Mouse (Mus musculus): Measurements from ENCODE around the gene Atp6v0d1. TPM values are rescaled to one million over a fixed set of nuclear protein-coding genes. Genes with fewer than 3 reads are reported as not detected.
A peak's percentile ranks its signal among the peaks of the same experiment; 100 is the strongest.

Gene Atp6v0d1
- total and polyA plus RNA-seq, 3 experiments = 48.8 to 53.6 (median 51.0) TPM

- Histone ChIP-seq H3K4me2 (ENCODE audit: insufficient read depth, low read depth, poor library complexity, severe bottlenecking) (no peak overlapping the region), H3K27ac (ENCODE audit: insufficient read depth, low read depth) (no peak overlapping the region), H3K9ac (ENCODE audit: insufficient read depth, low read depth) (no peak overlapping the region), H3K79me2 (replicated peaks; ENCODE audit: control insufficient read depth, extremely low read depth, insufficient read depth, poor library complexity, severe bottlenecking) (no peaks in the 10 kb centered on the region), H3K36me3 (replicated peaks in 1 of 2; ENCODE audit: control insufficient read depth in 1 of 2, insufficient read depth in 1 of 2, low read length in 1 of 2) (peaks cover 0 to 14% of the 10 kb centered on the region in 2 experiments), H3K4me1 (ENCODE audit: control insufficient read depth in 1 of 2, insufficient read depth in 2 of 2) (0 out of 4 replicates have a peak, but pooled peaks cover 0 to 3% of the 10 kb centered on the region in 2 experiments), H3K27me3 (replicated peaks) (no peaks in the 10 kb centered on the region), H3K4me3 (replicated peaks in 1 of 3; ENCODE audit: low read depth in 2 of 3, low read length in 2 of 3, poor library complexity in 1 of 3) (no peak overlapping the region), H3K9me3 (replicated peaks; ENCODE audit: low read length) (no peaks in the 10 kb centered on the region)
- TF ChIP-seq SIN3A (IDR thresholded peaks at IDR 0.05; ENCODE audit: low read length) (no peak), CHD1 (IDR thresholded peaks at IDR 0.05; ENCODE audit: low read depth, low read length) (no peak), EP300 (IDR thresholded peaks at IDR 0.05; ENCODE audit: low read length) (no peak), MEF2A (IDR thresholded peaks at IDR 0.05; ENCODE audit: borderline replicate concordance, low read depth, low read length) (no peak), JUND (conservative IDR thresholded peaks at IDR 0.05; ENCODE audit: low read depth, low read length) (no peak), USF2 (conservative IDR thresholded peaks at IDR 0.05; ENCODE audit: low read depth, low read length) (no peak), ZC3H11A (IDR thresholded peaks at IDR 0.05; ENCODE audit: low read depth, low read length) (no peak), RCOR1 (conservative IDR thresholded peaks at IDR 0.05; ENCODE audit: low read depth, low read length) (no peak), ELF1 (IDR thresholded peaks at IDR 0.05; ENCODE audit: low read depth, low read length) (no peak), TBP (conservative IDR thresholded peaks at IDR 0.05; ENCODE audit: low read depth, low read length) (no peak), CHD2 (IDR thresholded peaks at IDR 0.05; ENCODE audit: low read length) (no peak), JUN (IDR thresholded peaks at IDR 0.05; ENCODE audit: insufficient read depth, low read depth, low read length) (no peak), UBTF (IDR thresholded peaks at IDR 0.05; ENCODE audit: low read depth, low read length) (no peak), HCFC1 (IDR thresholded peaks at IDR 0.05; ENCODE audit: low read depth, low read length) (no peak), SMC3 (IDR thresholded peaks at IDR 0.05; ENCODE audit: low read depth, low read length) (no peak), E2F4 (IDR thresholded peaks at IDR 0.05; ENCODE audit: insufficient replicate concordance, low read depth, low read length) (no peak), POLR2AphosphoS2 (IDR thresholded peaks at IDR 0.05; ENCODE audit: low read depth, low read length) (no peak), ZKSCAN1 (IDR thresholded peaks at IDR 0.05; ENCODE audit: borderline replicate concordance, low read depth, low read length) (no peak), MXI1 (IDR thresholded peaks at IDR 0.05; ENCODE audit: low read depth, low read length) (no peak), RAD21 (IDR thresholded peaks at IDR 0.05; ENCODE audit: low read depth, low read length) (no peak)
- dilution Hi-C loops (cut with MboI; ENCODE audit: extremely low pct_ligation_motif_present, extremely low pct_unique_long_range_greater_than_20kb, low sequenced_read_pairs) = no loop called here
- in situ Hi-C loops (cut with MboI; ENCODE audit: low pct_ligation_motif_present, low pct_unique_long_range_greater_than_20kb, low sequenced_read_pairs) = no loop called here
- no peak for DNase-seq (ENCODE audit: extremely low read depth)
Observed at GRCm38 (mm10) chr8:105482123-105482522, 83.7 kb downstream of the Atp6v0d1 start.

GRCm38 (mm10) chr8:105481453-105481852, 84.4 kb downstream of the Atp6v0d1 start:
- H3K4me2 ChIP-seq (ENCODE audit: insufficient read depth, low read depth, poor library complexity, severe bottlenecking) = no peak overlapping the region
- no peak overlapping the region for H3K9ac ChIP-seq (ENCODE audit: insufficient read depth, low read depth)
- H3K9me3 ChIP-seq (replicated peaks; ENCODE audit: low read length) = no peaks in the 10 kb centered on the region
- no peaks in the 10 kb centered on the region for H3K79me2 ChIP-seq (replicated peaks; ENCODE audit: control insufficient read depth, extremely low read depth, insufficient read depth, poor library complexity, severe bottlenecking)
- peaks cover 0 to 14% of the 10 kb centered on the region in 2 experiments for H3K36me3 ChIP-seq (replicated peaks in 1 of 2; ENCODE audit: control insufficient read depth in 1 of 2, insufficient read depth in 1 of 2, low read length in 1 of 2)
- TF ChIP-seq ZMIZ1 (IDR thresholded peaks at IDR 0.05; ENCODE audit: low read depth, low read length) (no peak), CTCF (conservative IDR thresholded peaks at IDR 0.05 in 1 of 2, IDR thresholded peaks at IDR 0.05 in 1 of 2; ENCODE audit: low read depth in 2 of 2, low read length in 2 of 2) (peak; percentile 77 to 81), SMC3 (IDR thresholded peaks at IDR 0.05; ENCODE audit: low read depth, low read length) (peak; percentile 64), RAD21 (IDR thresholded peaks at IDR 0.05; ENCODE audit: low read depth, low read length) (peak; percentile 58)
- no peaks in the 10 kb centered on the region for H3K27me3 ChIP-seq (replicated peaks)
- H3K27ac ChIP-seq (ENCODE audit: insufficient read depth, low read depth) = no peak overlapping the region
- dilution Hi-C loops (cut with MboI; ENCODE audit: extremely low pct_ligation_motif_present, extremely low pct_unique_long_range_greater_than_20kb, low sequenced_read_pairs) = no loop called here
- H3K4me3 ChIP-seq (replicated peaks in 1 of 3; ENCODE audit: low read depth in 2 of 3, low read length in 2 of 3, poor library complexity in 1 of 3) = no peak overlapping the region
- 0 out of 4 replicates have a peak, but pooled peaks cover 0 to 3% of the 10 kb centered on the region in 2 experiments for H3K4me1 ChIP-seq (ENCODE audit: control insufficient read depth in 1 of 2, insufficient read depth in 2 of 2)
- in situ Hi-C loops (cut with MboI; ENCODE audit: low pct_ligation_motif_present, low pct_unique_long_range_greater_than_20kb, low sequenced_read_pairs) = no loop called here
- DNase-seq (ENCODE audit: extremely low read depth) = peak; percentile 70
